Mouse (Mus musculus): Measurements from ENCODE around the gene 1810010H24Rik. TPM values are rescaled to one million over a fixed set of nuclear protein-coding genes. Genes with fewer than 3 reads are reported as not detected.
A peak's percentile ranks its signal among the peaks of the same experiment; 100 is the strongest.

1810010H24Rik gene
- polyA plus RNA-seq, 1 experiment from 2014 or later = 2.0 TPM

GRCm38 (mm10) chr11:107028754-107029153 is 3.3 kb downstream of the 1810010H24Rik start:
- Histone ChIP-seq H3K4me1 (ENCODE audit: control insufficient read depth, insufficient read depth, low read length) (peaks cover 21% of the 10 kb centered on the region), H3K4me3 (replicated peaks; ENCODE audit: low read length) (peak overlapping the region; percentile 69), H3K9me3 (replicated peaks; ENCODE audit: control insufficient read depth, low read length) (no peaks in the 10 kb centered on the region), H3K36me3 (ENCODE audit: control insufficient read depth, insufficient read depth, low read length) (no peaks in the 10 kb centered on the region), H3K9ac (ENCODE audit: low read length) (peak overlapping the region; percentile 82; the same call in 1 of the 2 replicates), H3K27me3 (ENCODE audit: control insufficient read depth, insufficient read depth, low read length) (no peaks in the 10 kb centered on the region), H3K4me2 (ENCODE audit: low read depth, low read length) (peak overlapping the region; percentile 98), H3K27ac (ENCODE audit: low read length) (peak overlapping the region; percentile 75)
- WGBS = 50% methylated on average over 6 of the region's 6 CpGs
- no peak for ATAC-seq (ENCODE audit: insufficient read depth, low FRiP score)

GRCm38 (mm10) chr11:107029536-107029935 is 4.1 kb downstream of the 1810010H24Rik start:
- no peaks in the 10 kb centered on the region for H3K9me3 ChIP-seq (replicated peaks; ENCODE audit: control insufficient read depth, low read length)
- no peaks in the 10 kb centered on the region for H3K27me3 ChIP-seq (ENCODE audit: control insufficient read depth, insufficient read depth, low read length)
- no peak overlapping the region for H3K9ac ChIP-seq (ENCODE audit: low read length)
- peaks cover 17% of the 10 kb centered on the region for H3K4me1 ChIP-seq (ENCODE audit: control insufficient read depth, insufficient read depth, low read length)
- no peaks in the 10 kb centered on the region for H3K36me3 ChIP-seq (ENCODE audit: control insufficient read depth, insufficient read depth, low read length)
- no peak overlapping the region for H3K4me2 ChIP-seq (ENCODE audit: low read depth, low read length)
- no peak for ATAC-seq (ENCODE audit: insufficient read depth, low FRiP score)
- WGBS = 44% methylated on average over 19 of the region's 19 CpGs
- no peak overlapping the region for H3K27ac ChIP-seq (ENCODE audit: low read length)
- no peak overlapping the region for H3K4me3 ChIP-seq (replicated peaks; ENCODE audit: low read length)

GRCm38 (mm10) chr11:107031635-107032034 is 6.2 kb downstream of the 1810010H24Rik start:
- H3K9me3 ChIP-seq (replicated peaks; ENCODE audit: control insufficient read depth, low read length) = no peaks in the 10 kb centered on the region
- H3K4me1 ChIP-seq (ENCODE audit: control insufficient read depth, insufficient read depth, low read length) = peaks cover 5% of the 10 kb centered on the region; the same call in 1 of the 2 replicates
- no peak overlapping the region for H3K4me3 ChIP-seq (replicated peaks; ENCODE audit: low read length)
- no peak overlapping the region for H3K9ac ChIP-seq (ENCODE audit: low read length)
- H3K4me2 ChIP-seq (ENCODE audit: low read depth, low read length) = no peak overlapping the region
- 54% methylated on average over 7 of the region's 7 CpGs for WGBS
- H3K36me3 ChIP-seq (ENCODE audit: control insufficient read depth, insufficient read depth, low read length) = no peaks in the 10 kb centered on the region
- H3K27me3 ChIP-seq (ENCODE audit: control insufficient read depth, insufficient read depth, low read length) = no peaks in the 10 kb centered on the region
- no peak for ATAC-seq (ENCODE audit: insufficient read depth, low FRiP score)
- no peak overlapping the region for H3K27ac ChIP-seq (ENCODE audit: low read length)

- Histone ChIP-seq H3K4me1 (ENCODE audit: control insufficient read depth, insufficient read depth, low read length) (no peaks in the 10 kb centered on the region), H3K4me2 (ENCODE audit: low read depth, low read length) (no peak overlapping the region)
Observed at GRCm38 (mm10) chr11:107034085-107034810, 8.8 kb downstream of the 1810010H24Rik start.

GRCm38 (mm10) chr11:107039417-107039816 is 13.9 kb downstream of the 1810010H24Rik start:
- ATAC-seq (ENCODE audit: insufficient read depth, low FRiP score) = no peak
- no peak overlapping the region for H3K4me3 ChIP-seq (replicated peaks; ENCODE audit: low read length)
- peaks cover 6% of the 10 kb centered on the region; the same call in 1 of the 2 replicates for H3K36me3 ChIP-seq (ENCODE audit: control insufficient read depth, insufficient read depth, low read length)
- H3K4me1 ChIP-seq (ENCODE audit: control insufficient read depth, insufficient read depth, low read length) = no peaks in the 10 kb centered on the region
- H3K9me3 ChIP-seq (replicated peaks; ENCODE audit: control insufficient read depth, low read length) = no peaks in the 10 kb centered on the region
- H3K27me3 ChIP-seq (ENCODE audit: control insufficient read depth, insufficient read depth, low read length) = no peaks in the 10 kb centered on the region
- no peak overlapping the region for H3K9ac ChIP-seq (ENCODE audit: low read length)
- H3K27ac ChIP-seq (ENCODE audit: low read length) = no peak overlapping the region
- WGBS = 91% methylated on average over 5 of the region's 5 CpGs
- H3K4me2 ChIP-seq (ENCODE audit: low read depth, low read length) = no peak overlapping the region

More at GRCm38 (mm10) chr11:107034085-107034810, 8.8 kb downstream of the 1810010H24Rik start:
- Histone ChIP-seq H3K9me3 (replicated peaks; ENCODE audit: control insufficient read depth, low read length) (no peaks in the 10 kb centered on the region), H3K27me3 (ENCODE audit: control insufficient read depth, insufficient read depth, low read length) (no peaks in the 10 kb centered on the region), H3K36me3 (ENCODE audit: control insufficient read depth, insufficient read depth, low read length) (no peaks in the 10 kb centered on the region), H3K27ac (ENCODE audit: low read length) (0 out of 2 replicates have a peak overlapping the region, but pooled peaks have one; percentile 48), H3K9ac (ENCODE audit: low read length) (no peak overlapping the region), H3K4me3 (replicated peaks; ENCODE audit: low read length) (no peak overlapping the region)
- peak; percentile 62; the same call in 1 of the 2 replicates for ATAC-seq (ENCODE audit: insufficient read depth, low FRiP score)
- 78% methylated on average over 10 of the region's 10 CpGs for WGBS

GRCm38 (mm10) chr11:107041396-107041795 is 15.9 kb downstream of the 1810010H24Rik start:
- Histone ChIP-seq H3K4me1 (ENCODE audit: control insufficient read depth, insufficient read depth, low read length) (no peaks in the 10 kb centered on the region), H3K27me3 (ENCODE audit: control insufficient read depth, insufficient read depth, low read length) (no peaks in the 10 kb centered on the region), H3K4me3 (replicated peaks; ENCODE audit: low read length) (no peak overlapping the region), H3K27ac (ENCODE audit: low read length) (no peak overlapping the region), H3K36me3 (ENCODE audit: control insufficient read depth, insufficient read depth, low read length) (peaks cover 6% of the 10 kb centered on the region; the same call in 1 of the 2 replicates), H3K4me2 (ENCODE audit: low read depth, low read length) (no peak overlapping the region), H3K9ac (ENCODE audit: low read length) (no peak overlapping the region), H3K9me3 (replicated peaks; ENCODE audit: control insufficient read depth, low read length) (no peaks in the 10 kb centered on the region)
- 84% methylated on average over 3 of the region's 3 CpGs for WGBS
- ATAC-seq (ENCODE audit: insufficient read depth, low FRiP score) = no peak

- Histone ChIP-seq H3K27ac (ENCODE audit: low read length) (no peak overlapping the region), H3K27me3 (ENCODE audit: control insufficient read depth, insufficient read depth, low read length) (no peaks in the 10 kb centered on the region), H3K4me1 (ENCODE audit: control insufficient read depth, insufficient read depth, low read length) (no peaks in the 10 kb centered on the region), H3K9ac (ENCODE audit: low read length) (no peak overlapping the region), H3K9me3 (replicated peaks; ENCODE audit: control insufficient read depth, low read length) (no peaks in the 10 kb centered on the region), H3K4me3 (replicated peaks; ENCODE audit: low read length) (no peak overlapping the region), H3K4me2 (ENCODE audit: low read depth, low read length) (no peak overlapping the region), H3K36me3 (ENCODE audit: control insufficient read depth, insufficient read depth, low read length) (peaks cover 14% of the 10 kb centered on the region; the same call in 1 of the 2 replicates)
- no peak for ATAC-seq (ENCODE audit: insufficient read depth, low FRiP score)
- 88% methylated on average over 11 of the region's 11 CpGs for WGBS
Observed at GRCm38 (mm10) chr11:107043361-107043760, 17.9 kb downstream of the 1810010H24Rik start.

- Histone ChIP-seq H3K27me3 (ENCODE audit: control insufficient read depth, insufficient read depth, low read length) (no peaks in the 10 kb centered on the region), H3K4me3 (replicated peaks; ENCODE audit: low read length) (no peak overlapping the region), H3K4me1 (ENCODE audit: control insufficient read depth, insufficient read depth, low read length) (no peaks in the 10 kb centered on the region), H3K36me3 (ENCODE audit: control insufficient read depth, insufficient read depth, low read length) (peaks cover 14% of the 10 kb centered on the region; the same call in 1 of the 2 replicates), H3K4me2 (ENCODE audit: low read depth, low read length) (no peak overlapping the region), H3K27ac (ENCODE audit: low read length) (no peak overlapping the region), H3K9ac (ENCODE audit: low read length) (no peak overlapping the region), H3K9me3 (replicated peaks; ENCODE audit: control insufficient read depth, low read length) (no peaks in the 10 kb centered on the region)
- ATAC-seq (ENCODE audit: insufficient read depth, low FRiP score) = peak; percentile 33; the same call in 1 of the 2 replicates
- 33% methylated on average over 5 of the region's 5 CpGs for WGBS
Observed at GRCm38 (mm10) chr11:107044321-107044720, 18.8 kb downstream of the 1810010H24Rik start.

GRCm38 (mm10) chr11:107045546-107045945 is 20.1 kb downstream of the 1810010H24Rik start:
- Histone ChIP-seq H3K4me2 (ENCODE audit: low read depth, low read length) (no peak overlapping the region), H3K36me3 (ENCODE audit: control insufficient read depth, insufficient read depth, low read length) (0 out of 2 replicates have a peak, but pooled peaks cover 7% of the 10 kb centered on the region), H3K27me3 (ENCODE audit: control insufficient read depth, insufficient read depth, low read length) (no peaks in the 10 kb centered on the region), H3K4me3 (replicated peaks; ENCODE audit: low read length) (no peak overlapping the region), H3K27ac (ENCODE audit: low read length) (peak overlapping the region; percentile 0; the same call in 1 of the 2 replicates), H3K4me1 (ENCODE audit: control insufficient read depth, insufficient read depth, low read length) (no peaks in the 10 kb centered on the region), H3K9me3 (replicated peaks; ENCODE audit: control insufficient read depth, low read length) (no peaks in the 10 kb centered on the region), H3K9ac (ENCODE audit: low read length) (no peak overlapping the region)
- no peak for ATAC-seq (ENCODE audit: insufficient read depth, low FRiP score)
- WGBS = 81% methylated on average over 4 of the region's 4 CpGs
